Mouse (Mus musculus) G1E (cell line): ENCODE measurements around the gene 6430550D23Rik. TPM values are rescaled to one million over a fixed set of nuclear protein-coding genes. Genes with fewer than 3 reads are reported as not detected.
"Not testable (repeated sequence)": the region's sequence is repeated elsewhere in the genome, so short reads cannot be mapped to it uniquely, and the experiment has no call there.

ENCODE experiments used
- ATAC-seq: 2 replicates; pipeline ENCODE4 v1.8.0; 2016; ENCODE audit warnings: mild to moderate bottlenecking; ENCODE audit not compliant: insufficient number of reproducible peaks, poor library complexity, low FRiP score, severe bottlenecking; ENCODE audit errors: extremely low read depth
- DNase-seq: peaks from one replicate; pipeline ENCODE4 v3.0.0; 2012; ENCODE audit warnings: low spot score
- H3K27me3 ChIP-seq: 2 replicates; pipeline ENCODE4 v1.6.1; 2012; ENCODE audit warnings: mild to moderate bottlenecking, low read length, inconsistent platforms; ENCODE audit not compliant: insufficient read depth
- H3K36me3 ChIP-seq: replicated peaks from 2 replicates; pipeline ENCODE3; 2012; ENCODE audit warnings: mild to moderate bottlenecking, inconsistent platforms
- H3K4me1 ChIP-seq: 2 replicates; pipeline ENCODE4 v1.6.1; 2012; ENCODE audit warnings: low read depth, low read length, inconsistent platforms, mixed read lengths; ENCODE audit not compliant: insufficient read depth
- H3K4me3 ChIP-seq: 2 replicates; pipeline ENCODE4 v1.5.1; 2012; ENCODE audit warnings: low read depth, mild to moderate bottlenecking, inconsistent platforms, low read length, moderate library complexity, mixed read lengths
- H3K9me3 ChIP-seq: replicated peaks from 2 replicates; pipeline ENCODE4 v1.6.1; 2012; ENCODE audit warnings: inconsistent platforms
- CTCF ChIP-seq: IDR thresholded peaks from 2 replicates; pipeline ENCODE4 v1.5.1; 2012; ENCODE audit warnings: low read depth, low read length, inconsistent platforms, mixed read lengths
- GATA1 ChIP-seq: IDR thresholded peaks from 2 replicates; pipeline ENCODE4 v1.6.1; 2012; ENCODE audit warnings: borderline replicate concordance, low read length, inconsistent platforms, mixed read lengths
- GATA2 ChIP-seq: IDR thresholded peaks from 2 replicates; pipeline ENCODE4 v1.6.1; 2012; ENCODE audit warnings: low read depth, low read length, inconsistent platforms, borderline replicate concordance
- POLR2AphosphoS5 ChIP-seq: IDR thresholded peaks from 2 replicates; pipeline ENCODE4 v1.6.1; 2012; ENCODE audit warnings: low read depth, low read length, inconsistent platforms; ENCODE audit not compliant: insufficient replicate concordance
- TAL1 ChIP-seq: conservative IDR thresholded peaks from 2 replicates; pipeline ENCODE4 v1.6.1; 2012; ENCODE audit warnings: low read depth, low read length, inconsistent platforms, mixed read lengths
- polyA plus RNA-seq: library from polyadenylated mRNA; stranded (reverse); fragments of >175 nt; gene quantifications from 2 replicates; pipeline ENCODE4 v1.2.3, GENCODE M21; 2012
- total RNA-seq, 2 experiments: library from RNA; stranded (forward) in 1 of 2; stranded (reverse) in 1 of 2; fragments of 200-1000 nt in 1 of 2; fragments of >200 nt in 1 of 2; fragmentation: Nextera tagmentation in 1 of 2; gene quantifications; 2 replicates each; pipeline ENCODE4 v1.2.3; 2014 to 2017

6430550D23Rik gene
- total and polyA plus RNA-seq, 3 experiments, result 0.33 to 2.4 (median 0.71) TPM

- peaks cover 28% of the 10 kb centered on the region; the same call in 1 of the 2 replicates for H3K27me3 ChIP-seq
- H3K4me1 ChIP-seq, result peaks cover 13% of the 10 kb centered on the region
- no peaks in the 10 kb centered on the region for H3K36me3 ChIP-seq
- DNase-seq (no peak), ATAC-seq (no peak)
- TF ChIP-seq GATA1, result no peak
- no peak for TF ChIP-seq GATA2
- TF ChIP-seq TAL1, result no peak
- no peak for TF ChIP-seq CTCF
- TF ChIP-seq POLR2AphosphoS5, result no peak
- H3K4me3 ChIP-seq, result no peak overlapping the region
- no peaks in the 10 kb centered on the region for H3K9me3 ChIP-seq
These were observed 65.9 kb downstream of the 6430550D23Rik start for GRCm38 (mm10) chr2:155941697-155942442.

GRCm38 (mm10) chr2:155940681-155941080 is 67.1 kb downstream of the 6430550D23Rik start, which contains the start of gene Gm15557:
Gene Gm15557, plus strand, starts transcription at chr2:155940728.
- no peak for DNase-seq
- no peak for TF ChIP-seq POLR2AphosphoS5
- no peak for TF ChIP-seq TAL1
- Histone ChIP-seq H3K9me3 (no peaks in the 10 kb centered on the region), H3K4me1 (peaks cover 6% of the 10 kb centered on the region; the same call in 1 of the 2 replicates), H3K36me3 (no peaks in the 10 kb centered on the region), H3K4me3 (no peak within 1 kb of the TSS), H3K27me3 (peaks cover 28% of the 10 kb centered on the region; the same call in 1 of the 2 replicates)
- ATAC-seq, result no peak

GRCm38 (mm10) chr2:155939897-155940529 is 67.8 kb downstream of the 6430550D23Rik start:
- no peak for DNase-seq
- no peak for TF ChIP-seq POLR2AphosphoS5
- no peak for TF ChIP-seq TAL1
- no peak for TF ChIP-seq GATA2
- no peak for TF ChIP-seq GATA1
- no peak for TF ChIP-seq CTCF

GRCm38 (mm10) chr2:155929531-155930442 is 78.0 kb downstream of the 6430550D23Rik start, which contains the start of gene Uqcc1:
Gene Uqcc1, minus strand, starts transcription at chr2:155930310.
- ATAC-seq (peak; percentile 88), DNase-seq (peak; percentile 73)
- Histone ChIP-seq H3K27me3 (no peaks in the 10 kb centered on the region), H3K9me3 (no peaks in the 10 kb centered on the region), H3K4me1 (peaks cover 32% of the 10 kb centered on the region), H3K4me3 (peak within 1 kb of the TSS; percentile 78), H3K36me3 (peaks cover 16% of the 10 kb centered on the region)
- TF ChIP-seq TAL1 (no peak), CTCF (no peak), POLR2AphosphoS5 (no peak), GATA2 (no peak), GATA1 (no peak)

More at GRCm38 (mm10) chr2:155939897-155940529, 67.8 kb downstream of the 6430550D23Rik start:
- Histone ChIP-seq H3K4me1 (peaks cover 6% of the 10 kb centered on the region; the same call in 1 of the 2 replicates), H3K27me3 (peaks cover 26% of the 10 kb centered on the region; the same call in 1 of the 2 replicates), H3K4me3 (no peak overlapping the region), H3K9me3 (no peaks in the 10 kb centered on the region), H3K36me3 (no peaks in the 10 kb centered on the region)
- ATAC-seq, result no peak

- Histone ChIP-seq H3K9me3 (no peaks in the 10 kb centered on the region), H3K4me1 (peaks cover 34% of the 10 kb centered on the region), H3K4me3 (peak overlapping the region; percentile 78), H3K27me3 (no peaks in the 10 kb centered on the region), H3K36me3 (peaks cover 24% of the 10 kb centered on the region)
- ATAC-seq (no peak), DNase-seq (no peak)
- no peak for TF ChIP-seq TAL1
- no peak for TF ChIP-seq GATA2
These were observed 78.9 kb downstream of the 6430550D23Rik start for GRCm38 (mm10) chr2:155928711-155929345.

GRCm38 (mm10) chr2:155925213-155925612 is 82.6 kb downstream of the 6430550D23Rik start:
- not testable (repeated sequence) for DNase-seq, H3K27me3 ChIP-seq, ATAC-seq, H3K9me3 ChIP-seq, H3K4me3 ChIP-seq
- Histone ChIP-seq H3K4me1 (peaks cover 27% of the 10 kb centered on the region), H3K36me3 (peaks cover 48% of the 10 kb centered on the region)
